Mouse (Mus musculus) c-Kit-positive CD71-negative TER-119-negative erythroid progenitor cells, embryonic 14.5 days (primary cell): ENCODE results near the gene Eif3f.

Experiments used
- DNase-seq: peaks from one replicate; pipeline ENCODE4 v3.0.0-alpha.2; 2013; ENCODE audit warnings: low read depth

Eif3f gene

GRCm38 (mm10) chr7:108933794-108934731 is at the start of gene Eif3f:
Eif3f (plus strand) TSS chr7:108934417.
- peak; percentile 97 for DNase-seq

- no peak for DNase-seq
These were observed 49.3 kb upstream of the Eif3f start, which contains the start of gene Olfr518 for GRCm38 (mm10) chr7:108884906-108885305. Olfr518 (minus strand) TSS chr7:108885006.

- DNase-seq = no peak
These were observed 39.9 kb upstream of the Eif3f start, which contains the start of gene Olfr519 for GRCm38 (mm10) chr7:108894320-108894719. Olfr519 (minus strand) TSS chr7:108894420.

GRCm38 (mm10) chr7:108903969-108904368 is 30.2 kb upstream of the Eif3f start:
- DNase-seq = no peak

- no peak for DNase-seq
These were observed 7.2 kb upstream of the Eif3f start for GRCm38 (mm10) chr7:108927043-108927442.

- no peak for DNase-seq
These were observed 5.7 kb upstream of the Eif3f start for GRCm38 (mm10) chr7:108928280-108929188.

GRCm38 (mm10) chr7:108929726-108930393 is 4.4 kb upstream of the Eif3f start, which contains the start of gene Nlrp10:
Nlrp10 (minus strand) TSS chr7:108930178.
- no peak for DNase-seq

- no peak for DNase-seq
These were observed 619 bp downstream of the Eif3f start for GRCm38 (mm10) chr7:108934836-108935235.

- no peak for DNase-seq
These were observed 1.2 kb downstream of the Eif3f start for GRCm38 (mm10) chr7:108935411-108935810.

- no peak for DNase-seq
These were observed 2.4 kb downstream of the Eif3f start for GRCm38 (mm10) chr7:108936591-108936990.

GRCm38 (mm10) chr7:108941466-108941865 is 7.2 kb downstream of the Eif3f start:
- no peak for DNase-seq

- DNase-seq = peak; percentile 56
These were observed 9.8 kb downstream of the Eif3f start for GRCm38 (mm10) chr7:108944002-108944401.

- DNase-seq = no peak
These were observed 14.4 kb downstream of the Eif3f start for GRCm38 (mm10) chr7:108948611-108949010.

GRCm38 (mm10) chr7:108949301-108949700 is 15.1 kb downstream of the Eif3f start:
- DNase-seq = no peak

- peak; percentile 40 for DNase-seq
These were observed 16.1 kb downstream of the Eif3f start, which contains the start of gene Tub for GRCm38 (mm10) chr7:108950312-108950761. Tub (plus strand) TSS chr7:108950338.

- DNase-seq = no peak
These were observed 16.6 kb downstream of the Eif3f start for GRCm38 (mm10) chr7:108950762-108951331.

- no peak for DNase-seq
These were observed 18.6 kb downstream of the Eif3f start for GRCm38 (mm10) chr7:108952801-108953200.

- DNase-seq = peak; percentile 50
These were observed 20.0 kb downstream of the Eif3f start for GRCm38 (mm10) chr7:108954185-108954584.

GRCm38 (mm10) chr7:108957734-108958133 is 23.5 kb downstream of the Eif3f start:
- no peak for DNase-seq

GRCm38 (mm10) chr7:108965968-108966367 is 31.8 kb downstream of the Eif3f start:
- DNase-seq = no peak

- peak; percentile 50 for DNase-seq
These were observed 32.6 kb downstream of the Eif3f start for GRCm38 (mm10) chr7:108966742-108967362.
